Mouse (Mus musculus) E14TG2a.4 (cell line): ENCODE measurements around the gene Ywhah.
"Not testable (repeated sequence)": the region's sequence is repeated elsewhere in the genome, so short reads cannot be mapped to it uniquely, and the experiment has no call there.

Experiments used
- H3K27me3 ChIP-seq: 2 replicates; pipeline ENCODE4 v1.6.1; 2014; ENCODE audit warnings: low read length, control low read depth; ENCODE audit not compliant: insufficient read depth
- H3K36me3 ChIP-seq: 2 replicates; pipeline ENCODE4 v1.6.1; 2014; ENCODE audit warnings: low read length, control low read depth; ENCODE audit not compliant: insufficient read depth
- H3K4me1 ChIP-seq: replicated peaks from 2 replicates; pipeline ENCODE4 v1.6.1; 2014; ENCODE audit warnings: low read depth, low read length, control low read depth
- H3K4me3 ChIP-seq: replicated peaks from 2 replicates; pipeline ENCODE4 v1.5.1; 2014; ENCODE audit warnings: mild to moderate bottlenecking, low read length
- H3K9me3 ChIP-seq: 2 replicates; pipeline ENCODE4 v1.6.1; 2014; ENCODE audit warnings: low read length, control low read depth
- CTCF ChIP-seq: conservative IDR thresholded peaks from 2 replicates; pipeline ENCODE4 v1.5.1; 2014; ENCODE audit warnings: low read length
- NANOG ChIP-seq: IDR thresholded peaks from 2 replicates; pipeline ENCODE4 v1.6.1; 2014; ENCODE audit warnings: borderline replicate concordance, low read length, mixed read lengths
- POU5F1 ChIP-seq: IDR thresholded peaks from 2 replicates; pipeline ENCODE4 v1.6.1; 2014; ENCODE audit warnings: low read length, borderline replicate concordance

The Ywhah gene

DNA sequence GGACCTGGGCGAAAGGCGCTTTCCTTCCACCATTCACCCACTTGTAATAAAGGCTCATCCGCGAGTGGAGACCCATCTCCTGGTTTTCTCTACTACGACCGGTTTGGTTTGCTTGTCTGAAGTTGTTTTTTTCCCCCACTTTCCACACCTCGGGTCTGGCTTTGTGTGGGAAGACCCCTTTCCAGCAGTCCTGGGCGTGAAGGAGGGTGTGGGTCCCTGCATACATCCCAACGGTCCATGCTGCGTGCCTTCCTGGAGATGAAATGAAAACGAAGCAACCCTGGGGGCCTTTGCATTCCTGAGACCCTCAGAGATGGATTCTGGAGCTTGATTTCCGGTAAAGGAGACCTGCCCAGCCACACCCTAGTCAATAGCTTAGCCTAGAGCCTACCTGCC lies 808 bp downstream of the Ywhah start:
- Histone ChIP-seq H3K4me1 (peaks cover 80% of the 10 kb centered on the region), H3K36me3 (peaks cover 42% of the 10 kb centered on the region), H3K4me3 (peak overlapping the region; percentile 95), H3K9me3 (no peaks in the 10 kb centered on the region), H3K27me3 (no peaks in the 10 kb centered on the region)
- TF ChIP-seq CTCF (no peak), NANOG (no peak), POU5F1 (no peak)

DNA sequence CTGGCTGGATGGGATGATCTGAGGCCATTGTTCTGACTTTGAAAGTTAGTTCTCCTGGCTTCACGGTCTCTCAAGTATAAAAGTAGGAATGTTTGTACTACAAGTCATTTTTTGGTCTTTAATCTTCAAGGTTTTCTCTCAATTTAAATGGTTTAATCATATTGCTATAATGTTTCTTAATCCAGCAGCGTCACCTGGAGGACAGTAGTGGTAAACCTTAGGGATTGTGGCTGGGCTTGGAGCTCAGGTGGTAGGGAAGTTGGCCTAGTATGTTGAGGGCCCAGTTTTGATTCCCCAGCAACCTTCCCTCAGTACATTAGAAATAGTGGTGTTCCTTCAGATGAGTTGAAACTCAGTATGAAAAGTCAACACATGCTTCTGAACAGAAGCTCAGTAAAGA lies 3.0 kb downstream of the Ywhah start:
- TF ChIP-seq NANOG (no peak), CTCF (peak; percentile 55)
- no peaks in the 10 kb centered on the region for H3K27me3 ChIP-seq

DNA sequence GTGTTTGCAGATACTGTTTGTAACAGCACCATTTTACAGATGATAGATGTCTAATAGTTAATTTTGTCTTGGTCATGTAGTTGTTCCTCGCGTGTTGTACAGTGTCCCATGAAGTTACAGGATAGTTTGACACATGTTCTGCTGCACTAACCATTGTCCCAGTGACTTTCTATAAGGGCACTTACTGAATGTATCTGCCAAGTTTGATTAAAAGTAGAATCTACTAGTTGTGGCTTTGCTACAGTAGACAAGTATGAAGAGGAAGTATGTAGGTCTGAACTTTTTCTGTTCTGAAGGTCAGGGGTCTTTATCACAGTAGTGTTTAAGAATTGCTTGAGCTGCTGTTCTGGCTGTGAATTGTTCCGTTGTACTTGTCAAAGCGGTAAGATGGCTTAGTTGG lies 4.7 kb downstream of the Ywhah start:
- Histone ChIP-seq H3K4me3 (no peak overlapping the region), H3K36me3 (peaks cover 77% of the 10 kb centered on the region), H3K9me3 (no peaks in the 10 kb centered on the region), H3K4me1 (peaks cover 66% of the 10 kb centered on the region), H3K27me3 (no peaks in the 10 kb centered on the region)
- TF ChIP-seq POU5F1 (no peak), NANOG (no peak), CTCF (no peak)

More for the DNA sequence above, 3.0 kb downstream of the Ywhah start:
- H3K36me3 ChIP-seq, result peaks cover 64% of the 10 kb centered on the region
- H3K9me3 ChIP-seq, result no peaks in the 10 kb centered on the region
- H3K4me1 ChIP-seq, result peaks cover 76% of the 10 kb centered on the region
- H3K4me3 ChIP-seq, result peak overlapping the region; percentile 95; the same call in 1 of the 2 replicates

DNA sequence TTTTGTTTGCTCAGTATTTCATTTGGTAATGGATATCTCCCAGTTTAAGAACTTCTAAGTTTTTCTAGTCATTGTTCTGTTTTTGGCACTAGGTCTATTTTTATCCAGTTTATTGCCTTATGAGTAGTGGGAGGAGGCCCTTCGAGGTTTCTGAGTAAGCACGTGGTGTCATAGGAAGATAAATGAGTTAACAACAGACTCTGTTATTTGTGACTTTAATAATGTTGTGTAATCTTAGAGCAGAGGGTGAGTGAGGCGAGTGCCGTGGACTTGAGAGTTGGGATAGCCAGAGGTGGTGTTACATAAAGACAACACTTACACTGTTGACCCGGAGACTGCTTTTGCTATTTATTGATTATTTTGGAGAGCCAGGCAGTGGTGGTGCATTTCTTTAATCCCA lies 5.9 kb downstream of the Ywhah start:
- Histone ChIP-seq H3K4me3 (no peak overlapping the region), H3K9me3 (no peaks in the 10 kb centered on the region), H3K4me1 (peaks cover 70% of the 10 kb centered on the region), H3K27me3 (no peaks in the 10 kb centered on the region), H3K36me3 (peaks cover 88% of the 10 kb centered on the region)
- no peak for TF ChIP-seq POU5F1
- TF ChIP-seq CTCF, result no peak
- TF ChIP-seq NANOG, result no peak

DNA sequence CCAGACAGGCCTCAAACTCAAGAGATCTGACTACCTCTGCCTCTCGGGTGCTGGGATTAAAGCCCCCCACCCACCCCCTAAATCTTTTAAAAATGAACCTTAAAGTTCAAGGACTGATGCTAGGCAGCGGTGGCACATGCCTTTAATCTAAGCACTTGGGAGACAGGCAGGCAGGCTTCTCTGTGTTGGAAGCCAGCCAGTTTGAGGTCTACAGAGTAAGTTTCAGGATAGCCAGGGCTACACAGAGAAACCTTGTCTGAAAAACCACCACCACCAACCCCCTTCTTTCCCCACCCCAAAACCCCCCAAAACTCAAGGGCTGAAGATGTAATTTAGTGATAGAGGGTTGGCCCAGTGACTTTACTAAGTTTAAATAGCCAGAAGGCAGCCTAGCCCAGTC lies 10.0 kb downstream of the Ywhah start:
- Histone ChIP-seq H3K27me3 (no peaks in the 10 kb centered on the region), H3K36me3 (peaks cover 54% of the 10 kb centered on the region), H3K9me3 (no peaks in the 10 kb centered on the region), H3K4me1 (peaks cover 59% of the 10 kb centered on the region), H3K4me3 (no peak overlapping the region)
- TF ChIP-seq CTCF, result no peak
- no peak for TF ChIP-seq POU5F1
- no peak for TF ChIP-seq NANOG

DNA sequence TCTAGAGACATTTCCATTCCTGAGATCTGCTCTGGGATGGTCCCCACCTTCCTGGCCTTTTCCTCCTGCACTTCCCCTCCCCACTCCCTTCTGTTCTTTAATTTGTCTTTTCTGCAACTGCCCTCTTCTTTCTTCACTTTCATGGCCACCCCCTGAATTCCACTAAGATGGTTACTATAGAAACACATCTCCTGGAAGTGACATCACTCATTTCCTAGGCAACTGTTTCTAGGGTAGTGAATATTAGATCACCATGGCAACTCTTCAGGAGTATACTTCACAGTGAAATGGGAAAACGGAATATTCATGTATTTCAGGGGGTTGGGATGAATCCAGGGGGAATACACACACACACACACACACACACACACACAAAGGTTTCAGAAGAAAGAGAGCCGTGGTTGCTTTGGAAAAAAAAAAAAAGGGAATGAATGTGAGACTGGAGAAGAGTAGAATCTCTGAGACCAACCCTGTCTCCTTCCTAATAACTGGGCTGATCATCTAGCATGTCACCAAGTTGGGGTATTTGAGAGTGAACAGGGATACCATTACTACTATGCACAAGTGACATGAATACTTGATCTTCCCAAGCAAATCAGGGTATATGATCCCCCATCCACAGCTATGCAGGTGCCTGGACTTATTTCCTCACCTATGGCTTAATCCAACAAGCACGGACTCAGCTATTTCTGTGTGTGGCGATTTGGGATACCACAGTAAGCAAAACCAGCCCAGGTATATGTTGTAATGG lies 12.0 kb downstream of the Ywhah start:
- Histone ChIP-seq H3K9me3 (no peaks in the 10 kb centered on the region), H3K4me3 (no peak overlapping the region), H3K4me1 (peaks cover 63% of the 10 kb centered on the region), H3K27me3 (no peaks in the 10 kb centered on the region), H3K36me3 (peaks cover 35% of the 10 kb centered on the region)
- no peak for TF ChIP-seq CTCF
- no peak for TF ChIP-seq POU5F1
- no peak for TF ChIP-seq NANOG

DNA sequence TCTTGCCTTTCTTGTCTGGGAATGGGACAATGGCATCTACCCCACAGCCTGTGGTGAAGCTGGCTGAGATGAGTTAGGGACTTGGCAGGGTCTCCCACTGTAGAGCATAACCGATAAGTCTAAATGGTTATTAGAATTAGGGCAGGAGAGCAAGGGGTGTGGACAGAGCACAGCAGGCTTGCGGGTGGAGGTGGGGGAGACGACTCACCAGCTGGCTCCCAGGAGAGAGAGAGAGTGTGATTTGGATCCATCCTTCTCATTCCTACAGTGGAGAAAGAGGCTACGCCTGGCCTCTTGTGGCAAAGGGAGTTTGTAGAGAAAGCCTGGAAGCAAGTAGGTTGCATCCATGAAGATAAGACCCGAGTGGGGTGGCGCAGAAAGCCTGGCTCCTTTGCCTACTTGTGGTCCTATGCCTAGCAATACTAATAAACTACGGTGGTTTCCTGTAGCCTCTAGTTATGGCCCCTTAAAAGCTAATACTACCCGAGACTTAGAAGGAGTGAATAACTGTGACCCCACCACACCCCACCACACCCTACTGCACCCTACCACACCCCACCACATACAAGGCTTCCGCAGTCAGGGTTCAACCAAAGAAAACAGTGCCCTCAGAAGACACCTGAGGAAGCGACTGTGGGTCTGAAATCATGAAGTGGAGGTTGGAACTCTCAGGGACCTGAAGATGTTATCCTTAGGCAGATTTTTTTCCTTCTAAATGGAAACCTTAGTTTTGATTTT lies 13.6 kb downstream of the Ywhah start:
- Histone ChIP-seq H3K4me1 (peaks cover 55% of the 10 kb centered on the region), H3K36me3 (peaks cover 20% of the 10 kb centered on the region), H3K4me3 (no peak overlapping the region), H3K9me3 (peaks cover 3% of the 10 kb centered on the region), H3K27me3 (no peaks in the 10 kb centered on the region)
- TF ChIP-seq NANOG, result no peak
- TF ChIP-seq POU5F1, result no peak
- no peak for TF ChIP-seq CTCF

DNA sequence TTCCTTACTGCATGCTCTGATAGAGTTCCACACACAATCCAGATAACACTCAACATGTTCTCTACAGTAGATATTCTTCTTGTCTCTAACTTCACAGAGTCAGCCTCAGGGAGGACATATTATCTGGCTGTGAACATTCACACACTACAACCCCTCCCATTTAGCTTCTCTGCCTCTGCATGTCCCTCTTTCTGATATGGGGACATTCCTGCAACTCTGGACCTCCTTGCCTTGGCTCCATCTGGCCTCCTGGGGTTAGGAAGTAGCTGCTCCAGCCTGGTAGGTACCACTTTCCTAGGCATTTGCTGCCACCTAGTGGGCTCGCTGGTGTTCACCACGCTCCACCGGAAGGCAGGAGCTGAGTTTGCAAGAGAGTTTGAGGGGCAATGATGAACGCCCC lies 14.5 kb downstream of the Ywhah start:
- TF ChIP-seq NANOG (no peak), CTCF (peak; percentile 67)
- no peaks in the 10 kb centered on the region for H3K27me3 ChIP-seq
- peaks cover 13% of the 10 kb centered on the region for H3K36me3 ChIP-seq
- peaks cover 9% of the 10 kb centered on the region for H3K9me3 ChIP-seq
- peaks cover 53% of the 10 kb centered on the region for H3K4me1 ChIP-seq
- H3K4me3 ChIP-seq, result no peak overlapping the region

DNA sequence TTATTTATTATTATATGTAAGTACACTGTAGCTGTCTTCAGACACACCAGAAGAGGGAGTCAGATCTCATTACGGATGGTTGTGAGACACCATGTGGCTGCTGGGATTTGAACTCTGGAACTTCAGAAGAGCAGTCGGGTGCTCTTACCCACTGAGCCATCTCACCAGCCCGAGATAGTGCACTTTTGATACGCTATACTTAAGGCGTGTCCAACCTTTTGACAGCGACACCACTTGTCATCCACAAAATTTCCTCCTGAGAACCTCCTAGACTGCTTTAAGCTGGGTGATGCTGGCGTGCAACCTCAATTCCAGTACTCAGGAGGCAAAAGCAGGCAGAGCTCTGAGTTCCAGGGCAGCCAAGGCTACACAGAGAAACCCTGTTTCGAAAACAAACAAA lies 15.0 kb downstream of the Ywhah start:
- peak overlapping the region; percentile 14 for H3K4me3 ChIP-seq
- not testable (repeated sequence) for H3K27me3 ChIP-seq, H3K9me3 ChIP-seq, H3K36me3 ChIP-seq
- H3K4me1 ChIP-seq, result peaks cover 56% of the 10 kb centered on the region
